Mouse (Mus musculus): ENCODE measurements around the gene Larp7.
A peak's percentile ranks its signal among the peaks of the same experiment; 100 is the strongest.

GRCm38 (mm10) chr3:127521156-127521555 is 32.0 kb downstream of the Larp7 start:
- peak; percentile 42 for TF ChIP-seq CTCF (IDR thresholded peaks at IDR 0.05)
- TF ChIP-seq POLR2A (IDR thresholded peaks at IDR 0.05; ENCODE audit: insufficient read depth, low read depth, low read length), result peak; percentile 44; the same call in 1 of the 2 replicates
